Mouse (Mus musculus) heart, postnatal 0 days (tissue): Measurements from ENCODE around the gene Gm49416. TPM values are rescaled to one million over a fixed set of nuclear protein-coding genes. Genes with fewer than 3 reads are reported as not detected.
"Not testable (repeated sequence)": the region's sequence is repeated elsewhere in the genome, so short reads cannot be mapped to it uniquely, and the experiment has no call there.

Source experiments
- ATAC-seq: fragments of 200-750 bp; cut with Nextera tagmentation; 2 replicates; pipeline ENCODE4 v1.8.0; 2017; ENCODE audit warnings: low read depth, moderate number of reproducible peaks, moderate library complexity; ENCODE audit not compliant: insufficient read depth
- DNase-seq: peaks from one replicate; pipeline ENCODE4 v3.0.0-alpha.2; 2016; ENCODE audit warnings: low spot score
- H3K27ac ChIP-seq: fragments of 300-500 bp; sonication (generic); 2 replicates; pipeline ENCODE4 v1.5.1; 2014; ENCODE audit warnings: low read depth, mild to moderate bottlenecking
- H3K27me3 ChIP-seq: fragments of 300-500 bp; sonication (generic); 2 replicates; pipeline ENCODE4 v1.6.1; 2014; ENCODE audit warnings: low read length, mixed read lengths; ENCODE audit not compliant: control insufficient read depth, insufficient read depth
- H3K36me3 ChIP-seq: fragments of 300-500 bp; sonication (generic); replicated peaks from 2 replicates; pipeline ENCODE4 v1.6.1; 2014; ENCODE audit warnings: low read length, mixed read lengths; ENCODE audit not compliant: control insufficient read depth, insufficient read depth
- H3K4me1 ChIP-seq: fragments of 300-500 bp; sonication (generic); 2 replicates; pipeline ENCODE4 v1.6.1; 2014; ENCODE audit warnings: antibody characterized with exemption; ENCODE audit not compliant: control insufficient read depth, insufficient read depth
- H3K4me2 ChIP-seq: fragments of 300-500 bp; sonication (generic); 2 replicates; pipeline ENCODE4 v1.6.1; 2014; ENCODE audit warnings: low read depth, mild to moderate bottlenecking, low read length, moderate library complexity
- H3K4me3 ChIP-seq: fragments of 300-500 bp; sonication (generic); 2 replicates; pipeline ENCODE4 v1.5.1; 2014; ENCODE audit warnings: low read depth, low read length
- H3K9ac ChIP-seq: fragments of 300-500 bp; sonication (generic); replicated peaks from 2 replicates; pipeline ENCODE4 v1.6.1; 2014; ENCODE audit warnings: low read depth, low read length, mixed read lengths
- H3K9me3 ChIP-seq: fragments of 300-500 bp; sonication (generic); replicated peaks from 2 replicates; pipeline ENCODE4 v1.6.1; 2016; ENCODE audit warnings: low read length; ENCODE audit not compliant: control insufficient read depth
- CTCF ChIP-seq: IDR thresholded peaks from 2 replicates; pipeline ENCODE4 v1.5.1; 2016; ENCODE audit warnings: antibody characterized with exemption, control low read depth, low read depth
- EP300 ChIP-seq: IDR thresholded peaks from 2 replicates; pipeline ENCODE4 v1.6.1; 2016; ENCODE audit warnings: antibody characterized with exemption, low read depth
- WGBS: fragments of 180-500 bp; shearing (Covaris S2); extraction: QIAGEN DNeasy Blood & Tissue Kit; methylation state at CpG from one replicate; pipeline ENCODE4 v1.1.7; 2014; 5-methylcytosine and 5-hydroxymethylcytosine counted together
- polyA plus RNA-seq: library from polyadenylated mRNA; unstranded; fragments of >200 nt; fragmentation: Nextera tagmentation; extraction: Ambion mirVana; gene quantifications from 2 replicates; pipeline ENCODE4 v1.2.1, GENCODE M21; 2015
- total RNA-seq: library from RNA; depleted of rRNA; stranded (reverse); fragments of >200 nt; gene quantifications from 2 replicates; pipeline ENCODE4 v1.2.3, GENCODE M21; 2014; ENCODE audit warnings: low replicate concordance

Gene Gm49416
- total and polyA plus RNA-seq, 2 experiments from 2014 or later: not detected

- TF ChIP-seq EP300 (no peak), CTCF (no peak)
- no peak for DNase-seq
- no peaks in the 10 kb centered on the region for H3K27me3 ChIP-seq
- peaks cover 16% of the 10 kb centered on the region for H3K4me1 ChIP-seq
- H3K4me3 ChIP-seq: no peak overlapping the region
- ATAC-seq: no peak
- H3K9ac ChIP-seq: no peak overlapping the region
- H3K27ac ChIP-seq: no peak overlapping the region
- peaks cover 11% of the 10 kb centered on the region for H3K36me3 ChIP-seq
- H3K4me2 ChIP-seq: no peak overlapping the region
- no peaks in the 10 kb centered on the region for H3K9me3 ChIP-seq
- WGBS: 87% methylated on average over 9 of the region's 9 CpGs
These were observed 6.8 kb downstream of the Gm49416 start for GRCm38 (mm10) chr19:8895397-8895960.

- not testable (repeated sequence) for ATAC-seq, H3K4me3 ChIP-seq, DNase-seq, H3K9me3 ChIP-seq, H3K9ac ChIP-seq, H3K27me3 ChIP-seq, H3K4me2 ChIP-seq, H3K27ac ChIP-seq
- Histone ChIP-seq H3K4me1 (peaks cover 16% of the 10 kb centered on the region), H3K36me3 (peaks cover 11% of the 10 kb centered on the region)
- 90% methylated on average over 5 of the region's 5 CpGs for WGBS
These were observed 7.5 kb downstream of the Gm49416 start for GRCm38 (mm10) chr19:8896231-8896630.

GRCm38 (mm10) chr19:8897211-8897864, 8.6 kb downstream of the Gm49416 start:
- peaks cover 15% of the 10 kb centered on the region for H3K36me3 ChIP-seq
- peak; percentile 33 for ATAC-seq

GRCm38 (mm10) chr19:8897865-8898495, 9.3 kb downstream of the Gm49416 start, which contains the start of gene Ganab:
Ganab (plus strand) TSS chr19:8898071.
- Histone ChIP-seq H3K27me3 (no peaks in the 10 kb centered on the region), H3K4me3 (peak within 1 kb of the TSS; percentile 89), H3K4me2 (peak within 1 kb of the TSS; percentile 82), H3K27ac (peak within 1 kb of the TSS; percentile 91), H3K4me1 (peaks cover 16% of the 10 kb centered on the region), H3K9ac (peak within 1 kb of the TSS; percentile 93), H3K9me3 (no peaks in the 10 kb centered on the region), H3K36me3 (peaks cover 21% of the 10 kb centered on the region)
- 0 out of 2 replicates have a peak, but pooled peaks have one; percentile 10 for TF ChIP-seq CTCF
- TF ChIP-seq EP300: no peak
- under 1% methylated on average over 53 of the region's 53 CpGs for WGBS
- ATAC-seq (peak; percentile 99), DNase-seq (peak; percentile 97)

More at GRCm38 (mm10) chr19:8897211-8897864, 8.6 kb downstream of the Gm49416 start:
- DNase-seq, H3K9me3 ChIP-seq, H3K27me3 ChIP-seq: not testable (repeated sequence)
- H3K27ac ChIP-seq: peak overlapping the region; percentile 87
- peak overlapping the region; percentile 52 for H3K9ac ChIP-seq
- WGBS: 24% methylated on average over 21 of the region's 21 CpGs
- peaks cover 16% of the 10 kb centered on the region for H3K4me1 ChIP-seq
- H3K4me3 ChIP-seq: peak overlapping the region; percentile 89
- H3K4me2 ChIP-seq: peak overlapping the region; percentile 82

- peaks cover 27% of the 10 kb centered on the region for H3K36me3 ChIP-seq
- no peak for DNase-seq
- H3K27me3 ChIP-seq: no peaks in the 10 kb centered on the region
- 6% methylated on average over 13 of the region's 13 CpGs for WGBS
- peak overlapping the region; percentile 82 for H3K4me2 ChIP-seq
- H3K4me1 ChIP-seq: peaks cover 16% of the 10 kb centered on the region
- ATAC-seq: no peak
- no peak for TF ChIP-seq EP300
- TF ChIP-seq CTCF: no peak
- H3K9me3 ChIP-seq: no peaks in the 10 kb centered on the region
- peak overlapping the region; percentile 89 for H3K4me3 ChIP-seq
- H3K27ac ChIP-seq: peak overlapping the region; percentile 91
- H3K9ac ChIP-seq: peak overlapping the region; percentile 93
These were observed 9.8 kb downstream of the Gm49416 start for GRCm38 (mm10) chr19:8898576-8898975.
